Mouse (Mus musculus) forelimb bud, embryonic 11.5 days (tissue): ENCODE measurements around the gene Gm4858.
A peak's percentile ranks its signal among the peaks of the same experiment; 100 is the strongest.
"Not testable (repeated sequence)": the region's sequence is repeated elsewhere in the genome, so short reads cannot be mapped to it uniquely, and the experiment has no call there.

Source experiments
- DNase-seq: peaks from one replicate; pipeline ENCODE4 v3.0.0-alpha.2; 2012; ENCODE audit warnings: low read depth, low spot score

Gm4858 gene

DNA sequence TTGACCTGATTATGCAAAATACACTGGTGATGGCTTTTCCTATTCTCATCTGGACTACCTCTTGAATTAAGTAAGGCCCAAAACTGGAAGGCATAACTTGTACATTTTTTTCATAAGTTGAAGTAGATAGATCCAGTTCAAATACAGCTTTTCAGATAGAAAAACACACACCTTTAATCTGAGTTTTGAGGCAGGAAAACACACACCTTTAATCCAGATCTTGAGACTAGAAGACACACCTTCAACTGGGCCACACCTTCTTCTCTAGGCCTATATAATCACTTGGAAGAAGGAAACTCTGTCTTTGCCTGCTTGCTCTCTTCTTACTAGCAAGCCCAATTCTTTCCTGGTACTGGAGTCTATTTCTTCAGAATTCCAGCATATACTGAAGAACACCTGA lies at the start of gene Gm4858:
TSS of gene Gm4858 (plus strand) at position 301 of the 400 bp plus-strand sequence.
- DNase-seq = not testable (repeated sequence)

DNA sequence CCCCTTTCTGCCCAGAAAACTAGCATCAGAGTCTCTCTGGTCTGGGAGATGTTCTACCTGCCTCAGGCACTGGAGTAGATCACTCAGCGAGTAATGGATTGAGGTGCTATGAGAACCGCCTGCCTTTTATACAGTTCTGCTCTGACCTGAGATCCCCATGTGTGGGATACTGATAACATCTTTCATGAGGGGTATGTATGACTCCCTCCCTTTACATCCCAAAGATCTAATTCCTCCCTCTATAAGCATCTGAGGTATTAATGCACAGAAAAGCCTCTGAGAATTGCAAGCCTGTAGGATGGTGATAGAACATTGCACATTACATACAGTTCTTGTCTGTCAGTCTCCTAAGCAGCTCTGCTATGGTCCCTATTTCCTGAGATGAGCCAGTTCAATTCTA lies 49.7 kb upstream of the Gm4858 start, which contains the start of gene Lce1m:
TSS of gene Lce1m (minus strand) at position 101 of the 400 bp plus-strand sequence.
- DNase-seq = no peak

DNA sequence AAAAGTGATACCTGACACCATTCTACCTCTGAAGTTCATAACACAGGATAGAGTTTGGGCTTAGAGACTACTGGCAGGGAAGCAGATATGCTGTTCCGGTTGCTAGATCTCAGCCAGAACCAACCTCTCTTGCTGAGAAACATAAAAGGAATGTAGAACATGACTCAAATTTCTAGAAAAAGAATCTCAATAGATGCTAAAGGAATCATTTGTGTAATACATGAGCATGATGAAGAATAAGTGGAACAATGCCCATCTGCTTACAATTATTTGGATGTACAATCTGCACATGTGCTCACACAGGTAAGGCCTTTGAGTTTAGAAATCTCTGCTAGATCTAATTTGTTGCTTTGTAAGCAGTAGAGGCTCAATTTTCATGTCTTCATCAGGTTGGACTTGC lies 47.5 kb upstream of the Gm4858 start:
- no peak for DNase-seq

DNA sequence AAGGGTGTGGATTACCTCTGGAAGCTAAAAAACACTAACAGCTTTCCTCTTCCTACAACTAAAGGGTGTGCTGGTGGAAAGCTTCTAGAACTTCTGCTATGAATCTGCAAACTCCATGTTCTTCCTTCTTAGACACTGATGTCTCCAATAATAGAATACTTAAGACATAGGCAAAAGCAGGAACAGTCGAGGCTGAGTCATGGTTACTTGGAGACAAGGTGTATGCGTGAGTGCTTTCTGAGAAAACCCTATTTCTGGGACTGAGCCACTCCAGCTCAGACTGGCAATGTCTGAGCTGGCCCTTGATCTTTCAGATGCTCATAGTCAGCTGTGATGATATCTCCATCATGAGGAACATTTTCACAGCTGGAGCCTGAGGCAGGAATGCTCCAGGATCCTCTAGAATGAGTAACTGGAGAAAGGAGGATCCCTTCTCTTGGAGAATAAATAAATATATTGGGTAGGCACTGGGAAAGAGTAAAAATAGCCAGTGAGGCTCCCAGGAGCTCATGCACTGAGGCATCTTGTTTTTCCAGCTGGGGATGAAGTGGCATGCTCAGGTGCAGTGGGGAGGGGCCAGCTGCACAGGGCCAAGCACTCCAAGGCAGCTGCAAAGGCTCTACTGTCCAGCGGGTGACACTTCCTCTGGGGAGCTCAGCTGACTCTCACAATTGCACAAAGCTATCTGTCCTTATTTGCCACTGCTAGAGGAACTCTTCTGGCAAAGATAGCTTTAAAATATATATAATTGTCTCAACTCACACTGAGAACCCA lies 45.0 kb upstream of the Gm4858 start:
- no peak for DNase-seq

DNA sequence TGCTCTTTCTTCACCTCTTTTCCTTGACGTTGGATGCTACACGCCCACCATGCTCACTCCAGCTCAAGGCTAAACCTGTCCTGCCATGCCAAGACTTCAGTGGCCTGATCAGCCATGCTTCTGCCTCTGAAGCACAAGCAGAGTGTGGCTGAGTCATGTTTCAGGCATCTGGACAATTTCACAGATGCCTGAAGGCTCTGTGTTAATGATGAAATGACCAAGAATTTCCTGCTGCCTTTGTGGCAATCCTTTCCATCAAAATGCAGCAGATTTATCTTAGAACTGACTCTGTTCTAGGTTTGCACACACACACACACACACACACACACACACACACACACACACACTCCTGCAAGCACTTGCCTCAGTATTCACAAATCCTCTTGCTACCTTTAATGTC lies 43.1 kb upstream of the Gm4858 start:
- DNase-seq = peak; percentile 10

DNA sequence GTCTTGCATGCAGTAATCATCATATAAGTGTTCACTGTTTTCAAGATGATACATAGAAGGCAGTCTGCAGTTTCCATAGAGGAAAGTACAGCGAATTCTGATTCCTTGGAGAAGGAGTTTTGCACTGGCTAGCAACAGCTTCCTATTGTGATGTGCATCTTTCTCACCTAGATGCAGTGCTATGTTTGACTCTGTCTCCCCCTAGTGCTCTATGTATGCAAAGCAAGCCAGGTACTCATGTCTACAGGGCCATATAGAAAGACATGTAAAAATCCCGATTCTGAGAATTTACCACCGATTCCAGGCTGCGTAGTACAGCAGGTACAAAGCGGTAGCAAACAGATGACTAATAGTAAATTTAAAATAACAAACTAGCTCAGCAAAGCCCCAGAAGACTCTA lies 37.2 kb upstream of the Gm4858 start:
- peak; percentile 51 for DNase-seq

DNA sequence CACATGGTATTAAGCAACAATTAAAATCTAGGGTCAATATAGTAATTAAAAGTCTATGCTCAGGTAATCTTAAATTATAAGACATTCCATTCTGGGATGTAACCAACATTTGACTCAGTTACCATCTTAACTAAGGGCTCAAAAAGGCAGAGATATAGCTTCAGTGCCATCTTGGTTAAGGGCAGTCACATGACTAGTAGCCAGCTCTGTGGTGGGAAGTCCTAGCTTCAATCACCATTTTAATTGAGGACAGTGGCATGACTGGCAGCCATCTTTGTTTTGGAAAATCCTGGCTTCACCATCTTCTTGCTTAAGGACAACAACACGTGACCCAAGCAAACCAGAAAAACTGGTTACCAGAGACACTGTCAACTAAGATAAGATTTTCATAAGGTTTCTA lies 18.4 kb upstream of the Gm4858 start:
- DNase-seq = no peak

DNA sequence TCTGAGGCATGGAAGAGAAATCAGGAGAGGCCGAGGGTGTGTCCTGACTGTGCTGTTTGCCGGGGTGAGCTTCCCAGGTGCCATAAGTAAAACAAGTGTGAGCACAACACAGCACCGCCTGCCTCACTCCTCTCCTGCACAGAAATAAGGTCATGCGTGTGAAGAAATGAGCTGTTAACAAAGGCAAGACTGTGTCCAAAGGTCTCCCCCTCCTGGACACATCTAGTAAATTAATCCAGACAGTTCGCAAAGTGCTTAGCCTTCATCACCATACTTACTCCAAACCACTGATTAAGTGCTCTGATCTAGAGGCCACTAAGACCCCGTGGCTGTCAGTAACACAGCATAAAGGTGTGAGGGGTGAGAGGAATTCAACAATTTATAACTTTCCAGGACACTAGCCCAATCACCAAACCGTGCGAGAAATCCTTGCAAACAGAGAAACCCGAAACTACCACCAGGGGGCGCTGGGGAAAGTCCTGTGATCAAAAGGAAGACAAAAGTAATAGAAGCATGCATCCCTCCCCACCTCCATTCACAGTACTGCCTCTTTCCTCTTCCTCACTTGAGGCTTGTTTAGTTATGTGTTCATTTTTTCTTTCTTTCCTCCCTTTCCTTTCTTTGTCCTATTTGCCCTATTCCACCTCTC lies 15.7 kb upstream of the Gm4858 start:
- DNase-seq = peak; percentile 26

DNA sequence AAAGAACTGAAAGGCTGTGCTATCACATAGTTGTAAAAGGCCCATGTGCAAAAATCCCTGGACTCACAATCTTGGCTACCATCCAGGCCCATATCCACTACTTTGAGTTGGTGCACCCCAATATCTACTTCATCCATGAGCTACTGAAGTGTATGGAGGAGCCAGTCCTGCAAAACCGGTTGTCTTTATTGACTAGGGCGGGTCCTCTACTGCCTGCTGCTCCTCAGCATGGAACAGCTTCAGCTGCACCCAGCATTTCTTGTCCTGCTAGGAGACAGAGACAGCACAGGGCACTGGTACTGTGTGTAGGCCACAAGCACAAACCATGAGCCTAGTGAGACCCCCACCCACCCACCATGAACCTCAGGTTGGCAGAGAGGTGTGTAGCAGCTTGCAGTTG lies 18.0 kb downstream of the Gm4858 start:
- no peak for DNase-seq

DNA sequence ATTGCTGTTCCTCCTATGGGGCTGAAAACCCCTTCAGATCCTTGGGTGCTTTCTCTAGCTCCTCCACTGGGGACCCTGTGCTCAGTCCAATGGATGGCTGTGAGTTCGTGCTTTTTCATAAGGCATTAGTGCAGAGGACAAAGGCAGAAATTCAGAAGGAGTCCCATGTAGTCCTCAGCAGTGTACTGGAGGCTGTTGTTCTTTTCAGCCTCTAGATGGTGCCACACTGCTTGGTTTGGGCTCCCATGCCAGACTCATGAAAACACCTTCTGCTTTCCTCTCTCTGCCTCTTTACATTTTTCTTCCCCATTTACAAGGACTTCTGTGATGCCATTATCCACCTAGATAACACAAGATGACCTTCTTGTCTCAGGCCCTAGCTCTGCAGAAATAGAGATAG lies 25.0 kb downstream of the Gm4858 start:
- not testable (repeated sequence) for DNase-seq

DNA sequence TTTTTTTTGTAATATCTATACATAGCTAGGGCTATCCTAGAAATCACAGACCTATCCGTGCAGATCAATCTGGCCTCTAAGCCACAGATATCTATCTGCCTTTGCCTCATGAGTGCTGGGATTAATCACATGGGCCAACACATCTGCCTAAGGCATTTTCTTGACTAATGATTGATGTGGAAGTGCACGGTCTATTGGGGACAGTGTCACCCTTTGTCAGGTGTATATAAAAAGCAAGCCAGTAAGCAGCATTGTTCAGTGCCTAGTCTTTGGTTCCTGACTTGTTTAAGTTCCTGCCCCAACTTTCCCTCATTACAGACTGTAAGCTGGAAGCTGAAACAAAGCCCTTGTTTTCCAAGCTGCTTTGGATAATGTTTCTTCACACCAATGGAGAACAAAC lies 27.8 kb downstream of the Gm4858 start:
- DNase-seq = no peak

DNA sequence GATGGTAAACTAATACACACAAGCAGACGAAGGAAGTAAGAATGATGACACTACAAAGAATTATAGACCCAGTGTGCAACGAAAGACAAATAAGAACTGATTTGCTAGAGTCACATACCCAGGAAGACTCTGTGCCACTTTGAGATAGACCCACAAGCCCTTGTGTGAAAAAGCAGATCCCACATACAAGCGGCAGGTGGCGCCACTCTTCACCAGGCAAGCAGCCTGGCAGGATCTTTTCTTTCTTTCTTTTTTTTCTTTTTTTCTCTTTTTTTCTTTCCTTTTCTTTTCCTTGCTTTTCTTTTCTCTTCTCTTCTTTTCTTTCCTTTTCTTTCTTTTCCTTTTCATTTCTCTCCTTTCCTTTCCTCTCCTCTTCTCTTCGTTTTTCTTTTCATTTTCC lies 43.0 kb downstream of the Gm4858 start:
- no peak for DNase-seq

DNA sequence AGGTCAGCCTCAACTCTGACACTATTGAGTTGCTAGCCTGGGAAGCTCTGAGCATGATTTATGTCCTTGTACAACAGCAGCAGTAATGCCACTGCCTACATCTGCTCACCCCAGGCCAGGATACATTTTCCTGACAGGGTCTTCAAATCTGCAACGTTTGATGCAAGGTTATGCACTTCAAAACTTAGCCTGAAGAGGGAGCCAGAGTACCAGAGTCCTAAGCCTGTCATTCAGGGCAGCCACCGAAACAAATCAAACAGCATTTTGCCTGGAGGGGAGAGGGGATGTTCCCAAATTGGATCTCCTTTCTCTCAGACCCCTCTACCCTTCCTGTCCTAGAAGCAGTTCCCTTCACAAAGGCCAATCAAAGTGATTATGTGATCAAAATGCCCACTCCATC lies 45.9 kb downstream of the Gm4858 start:
- DNase-seq = peak; percentile 61

DNA sequence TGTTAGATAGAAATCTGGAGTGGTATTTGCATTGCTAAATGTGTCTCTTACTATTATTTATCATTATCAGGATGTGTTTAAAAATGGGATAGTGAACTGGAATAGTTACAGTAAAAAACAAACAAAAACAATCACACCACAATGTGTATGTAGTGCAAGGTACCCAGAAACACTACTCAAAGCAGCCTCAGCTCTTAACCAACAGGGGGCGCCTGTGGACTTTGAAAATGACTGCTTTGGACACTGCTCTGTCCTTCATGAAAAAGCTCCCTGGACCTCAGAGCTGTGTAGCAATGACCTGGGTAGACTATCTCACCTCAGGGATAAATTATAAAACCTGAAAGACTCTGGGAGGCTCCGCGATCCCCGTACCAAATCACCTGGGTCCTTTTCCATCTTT lies 50.5 kb downstream of the Gm4858 start:
- no peak for DNase-seq
